Mouse (Mus musculus) neural tube, embryonic 11.5 days (tissue): ENCODE data around the gene Mettl2. TPM values are rescaled to one million over a fixed set of nuclear protein-coding genes. Genes with fewer than 3 reads are reported as not detected.

Experiments
- ATAC-seq: fragments of 200-750 bp; cut with Nextera tagmentation; 2 replicates; pipeline ENCODE4 v1.8.0; 2017; ENCODE audit warnings: moderate number of reproducible peaks, mild to moderate bottlenecking, moderate TSS enrichment, moderate library complexity; ENCODE audit not compliant: insufficient read depth, low FRiP score, low TSS enrichment
- DNase-seq: peaks from one replicate; pipeline ENCODE4 v3.0.0-alpha.2; 2015; ENCODE audit warnings: low spot score
- H3K27ac ChIP-seq: fragments of 300-500 bp; sonication (generic); 2 replicates; pipeline ENCODE4 v1.5.1; 2014; ENCODE audit warnings: low read depth, mild to moderate bottlenecking, low read length
- H3K27me3 ChIP-seq: fragments of 300-500 bp; sonication (generic); 2 replicates; pipeline ENCODE4 v1.6.1; 2014; ENCODE audit warnings: mild to moderate bottlenecking, low read length, mixed read lengths; ENCODE audit not compliant: control insufficient read depth, insufficient read depth
- H3K36me3 ChIP-seq: fragments of 300-500 bp; sonication (generic); 2 replicates; pipeline ENCODE4 v1.6.1; 2014; ENCODE audit warnings: mild to moderate bottlenecking, low read length, moderate library complexity, mixed read lengths; ENCODE audit not compliant: control insufficient read depth, insufficient read depth
- H3K4me1 ChIP-seq: fragments of 300-500 bp; sonication (generic); 2 replicates; pipeline ENCODE4 v1.6.1; 2014; ENCODE audit warnings: low read length, mixed read lengths; ENCODE audit not compliant: control insufficient read depth, insufficient read depth
- H3K4me2 ChIP-seq: fragments of 300-500 bp; sonication (generic); 2 replicates; pipeline ENCODE4 v1.6.1; 2014; ENCODE audit warnings: low read depth, mild to moderate bottlenecking, moderate library complexity
- H3K4me3 ChIP-seq: fragments of 300-500 bp; sonication (generic); 2 replicates; pipeline ENCODE4 v1.5.1; 2014; ENCODE audit warnings: low read depth, low read length
- H3K9ac ChIP-seq: fragments of 300-500 bp; sonication (generic); 2 replicates; pipeline ENCODE4 v1.6.1; 2014; ENCODE audit warnings: mild to moderate bottlenecking, low read length
- H3K9me3 ChIP-seq: fragments of 300-500 bp; sonication (generic); 2 replicates; pipeline ENCODE4 v1.6.1; 2016; ENCODE audit warnings: low read length; ENCODE audit not compliant: control insufficient read depth
- WGBS: fragments of 180-500 bp; shearing (Covaris S2); extraction: QIAGEN DNeasy Blood & Tissue Kit; methylation state at CpG from one replicate; pipeline ENCODE4 v1.1.7; 2014; 5-methylcytosine and 5-hydroxymethylcytosine counted together
- polyA plus RNA-seq: library from polyadenylated mRNA; unstranded; fragments of >200 nt; fragmentation: Nextera tagmentation; extraction: Ambion mirVana; gene quantifications from 2 replicates; pipeline ENCODE4 v1.2.1, GENCODE M21; 2014

The Mettl2 gene
- polyA plus RNA-seq, 1 experiment from 2014 or later: 33.1 TPM

GRCm38 (mm10) chr11:105158047-105158446 lies 31.8 kb downstream of the Mettl2 start:
- Histone ChIP-seq H3K9ac (no peak overlapping the region), H3K27ac (no peak overlapping the region), H3K36me3 (no peaks in the 10 kb centered on the region), H3K4me3 (no peak overlapping the region), H3K4me1 (peaks cover 1% of the 10 kb centered on the region; the same call in 1 of the 2 replicates), H3K4me2 (no peak overlapping the region), H3K27me3 (no peaks in the 10 kb centered on the region), H3K9me3 (no peaks in the 10 kb centered on the region)
- DNase-seq: no peak
- no peak for ATAC-seq

- ATAC-seq: no peak
- WGBS: 67% methylated on average over 6 of the region's 6 CpGs
- no peaks in the 10 kb centered on the region for H3K36me3 ChIP-seq
- no peak for DNase-seq
- no peak overlapping the region for H3K9ac ChIP-seq
- H3K9me3 ChIP-seq: no peaks in the 10 kb centered on the region
- no peaks in the 10 kb centered on the region for H3K4me1 ChIP-seq
- no peaks in the 10 kb centered on the region for H3K27me3 ChIP-seq
- no peak overlapping the region for H3K27ac ChIP-seq
- no peak overlapping the region for H3K4me3 ChIP-seq
- H3K4me2 ChIP-seq: no peak overlapping the region
These were observed 33.6 kb downstream of the Mettl2 start for GRCm38 (mm10) chr11:105159673-105160360.

GRCm38 (mm10) chr11:105161411-105161810 lies 35.2 kb downstream of the Mettl2 start:
- DNase-seq (no peak), ATAC-seq (no peak)
- Histone ChIP-seq H3K27me3 (no peaks in the 10 kb centered on the region), H3K4me2 (no peak overlapping the region), H3K9ac (no peak overlapping the region), H3K36me3 (no peaks in the 10 kb centered on the region), H3K27ac (no peak overlapping the region), H3K4me1 (no peaks in the 10 kb centered on the region), H3K9me3 (no peaks in the 10 kb centered on the region; the same call in 1 of the 2 replicates), H3K4me3 (no peak overlapping the region)
- 93% methylated on average over 2 of the region's 2 CpGs for WGBS

- DNase-seq (no peak), ATAC-seq (no peak)
- 83% methylated on average over 69 of the region's 69 CpGs for WGBS
- Histone ChIP-seq H3K9me3 (no peaks in the 10 kb centered on the region; the same call in 1 of the 2 replicates), H3K9ac (no peak overlapping the region), H3K4me2 (no peak overlapping the region), H3K4me1 (no peaks in the 10 kb centered on the region), H3K27me3 (no peaks in the 10 kb centered on the region), H3K4me3 (no peak overlapping the region), H3K36me3 (no peaks in the 10 kb centered on the region), H3K27ac (no peak overlapping the region)
These were observed 38.6 kb downstream of the Mettl2 start for GRCm38 (mm10) chr11:105164516-105165510.

- Histone ChIP-seq H3K9ac (no peak overlapping the region), H3K36me3 (no peaks in the 10 kb centered on the region), H3K4me3 (no peak overlapping the region), H3K4me1 (no peaks in the 10 kb centered on the region), H3K27ac (no peak overlapping the region), H3K4me2 (no peak overlapping the region), H3K27me3 (no peaks in the 10 kb centered on the region), H3K9me3 (no peaks in the 10 kb centered on the region; the same call in 1 of the 2 replicates)
- 94% methylated on average over 10 of the region's 10 CpGs for WGBS
- ATAC-seq: no peak
- no peak for DNase-seq
These were observed 40.6 kb downstream of the Mettl2 start for GRCm38 (mm10) chr11:105166780-105167179.

GRCm38 (mm10) chr11:105178516-105178915 lies 52.3 kb downstream of the Mettl2 start, which contains the start of gene Tlk2:
Gene Tlk2, plus strand, starts transcription at chr11:105178807.
- Histone ChIP-seq H3K27ac (no peak within 1 kb of the TSS), H3K4me2 (peak within 1 kb of the TSS; percentile 85)
- 43% methylated on average over 2 of the region's 2 CpGs for WGBS

GRCm38 (mm10) chr11:105179523-105179922 lies 53.3 kb downstream of the Mettl2 start:
- Histone ChIP-seq H3K9me3 (no peaks in the 10 kb centered on the region), H3K36me3 (no peaks in the 10 kb centered on the region; the same call in 1 of the 2 replicates), H3K27me3 (no peaks in the 10 kb centered on the region), H3K9ac (no peak overlapping the region; the same call in 1 of the 2 replicates), H3K4me3 (peak overlapping the region; percentile 81; the same call in 1 of the 2 replicates), H3K4me1 (peaks cover 15% of the 10 kb centered on the region), H3K27ac (no peak overlapping the region), H3K4me2 (peak overlapping the region; percentile 85)
- 90% methylated on average over 4 of the region's 4 CpGs for WGBS
- DNase-seq: no peak
- no peak for ATAC-seq

More at GRCm38 (mm10) chr11:105178516-105178915, 52.3 kb downstream of the Mettl2 start, which contains the start of gene Tlk2:
- no peak within 1 kb of the TSS for H3K9ac ChIP-seq
- peaks cover 15% of the 10 kb centered on the region for H3K4me1 ChIP-seq
- ATAC-seq: no peak
- no peaks in the 10 kb centered on the region for H3K27me3 ChIP-seq
- H3K36me3 ChIP-seq: no peaks in the 10 kb centered on the region
- H3K4me3 ChIP-seq: no peak within 1 kb of the TSS
- DNase-seq: no peak
- no peaks in the 10 kb centered on the region for H3K9me3 ChIP-seq

- H3K4me3 ChIP-seq: peak overlapping the region; percentile 81
- peak overlapping the region; percentile 85 for H3K4me2 ChIP-seq
- peak overlapping the region; percentile 93 for H3K27ac ChIP-seq
- H3K27me3 ChIP-seq: no peaks in the 10 kb centered on the region
- H3K36me3 ChIP-seq: peaks cover 3% of the 10 kb centered on the region; the same call in 1 of the 2 replicates
- DNase-seq (no peak), ATAC-seq (peak; percentile 43)
- peaks cover 15% of the 10 kb centered on the region for H3K4me1 ChIP-seq
- under 1% methylated on average over 28 of the region's 35 CpGs for WGBS
- H3K9ac ChIP-seq: peak overlapping the region; percentile 96
- no peaks in the 10 kb centered on the region for H3K9me3 ChIP-seq
These were observed 54.4 kb downstream of the Mettl2 start for GRCm38 (mm10) chr11:105180471-105181091.
